Mouse (Mus musculus): ENCODE data around the gene Prr36. TPM values are rescaled to one million over a fixed set of nuclear protein-coding genes. Genes with fewer than 3 reads are reported as not detected.

The Prr36 gene
- polyA plus RNA-seq, 1 experiment from 2014 or later = 2.7 TPM

DNA sequence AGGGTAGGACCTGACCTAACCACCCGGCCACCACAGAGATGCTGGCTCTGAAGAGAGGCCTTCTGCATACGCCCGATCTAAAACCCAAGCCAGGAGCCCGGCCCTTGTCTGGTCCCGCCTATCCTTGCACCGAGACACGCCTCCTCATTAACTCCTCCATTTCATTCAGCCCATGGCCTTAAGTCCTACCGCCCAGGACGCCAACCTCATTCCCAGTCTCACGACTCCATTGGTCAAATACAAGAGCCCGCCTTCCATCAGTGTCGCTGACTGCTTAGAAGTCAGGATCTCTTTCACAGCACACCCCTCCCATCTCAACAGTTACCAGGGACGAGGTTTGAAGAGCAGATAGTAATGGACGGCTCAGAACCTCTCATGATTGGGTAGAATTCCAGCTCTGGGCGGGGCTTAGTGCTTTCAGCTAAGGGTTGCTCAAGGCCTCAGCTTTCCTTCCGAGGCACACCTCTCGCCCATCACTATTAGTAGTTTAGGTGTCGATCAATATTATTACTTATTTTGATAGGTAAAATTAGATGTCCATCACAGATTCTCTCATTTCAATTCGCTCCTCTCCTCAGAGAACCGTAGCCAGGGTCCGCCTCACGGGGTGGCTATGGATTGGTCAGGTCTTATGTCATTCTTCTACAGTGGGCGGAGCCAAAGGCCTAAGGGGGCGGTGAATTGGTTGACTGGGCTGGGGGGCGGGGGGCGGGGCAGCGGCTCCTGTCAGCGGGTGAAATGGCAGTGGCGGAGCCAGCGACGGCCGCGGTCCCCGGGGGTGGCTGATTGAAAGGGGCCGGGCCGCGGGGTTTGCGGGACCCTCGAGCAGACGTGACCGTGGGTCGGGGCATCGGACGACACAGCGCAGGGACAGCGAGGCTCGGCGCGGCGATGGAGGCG lies 51.2 kb downstream of the Prr36 start, which contains the start of gene Evi5l:
Gene Evi5l, plus strand, starts transcription at position 716 of the 900 bp plus-strand sequence.
- no peaks in the 10 kb centered on the region for H3K9me3 ChIP-seq (replicated peaks; ENCODE audit: control insufficient read depth, low read length)
- H3K27me3 ChIP-seq (ENCODE audit: control insufficient read depth, insufficient read depth, low read length) = no peaks in the 10 kb centered on the region
- peak within 1 kb of the TSS; percentile 93 for H3K4me3 ChIP-seq (replicated peaks; ENCODE audit: low read length)
- peaks cover 6% of the 10 kb centered on the region for H3K4me1 ChIP-seq (ENCODE audit: control insufficient read depth, insufficient read depth, low read length)
- no peak within 1 kb of the TSS for H3K27ac ChIP-seq (ENCODE audit: low read length)
- H3K36me3 ChIP-seq (ENCODE audit: control insufficient read depth, insufficient read depth, low read length) = no peaks in the 10 kb centered on the region
- peak; percentile 99 for ATAC-seq (ENCODE audit: insufficient read depth, low FRiP score)
- H3K4me2 ChIP-seq (ENCODE audit: low read depth, low read length) = peak within 1 kb of the TSS; percentile 81
- WGBS = under 1% methylated on average over 50 of the region's 51 CpGs
- peak within 1 kb of the TSS; percentile 80 for H3K9ac ChIP-seq (ENCODE audit: low read length)

- Histone ChIP-seq H3K27ac (ENCODE audit: low read length) (no peak overlapping the region), H3K4me3 (replicated peaks; ENCODE audit: low read length) (peak overlapping the region; percentile 93), H3K9me3 (replicated peaks; ENCODE audit: control insufficient read depth, low read length) (no peaks in the 10 kb centered on the region), H3K4me2 (ENCODE audit: low read depth, low read length) (peak overlapping the region; percentile 56), H3K4me1 (ENCODE audit: control insufficient read depth, insufficient read depth, low read length) (peaks cover 6% of the 10 kb centered on the region), H3K36me3 (ENCODE audit: control insufficient read depth, insufficient read depth, low read length) (no peaks in the 10 kb centered on the region), H3K9ac (ENCODE audit: low read length) (peak overlapping the region; percentile 41), H3K27me3 (ENCODE audit: control insufficient read depth, insufficient read depth, low read length) (no peaks in the 10 kb centered on the region)
- WGBS = 6% methylated on average over 13 of the region's 13 CpGs
- ATAC-seq (ENCODE audit: insufficient read depth, low FRiP score) = no peak
Observed at GRCm38 (mm10) chr8:4165176-4165851, 51.9 kb downstream of the Prr36 start.

DNA sequence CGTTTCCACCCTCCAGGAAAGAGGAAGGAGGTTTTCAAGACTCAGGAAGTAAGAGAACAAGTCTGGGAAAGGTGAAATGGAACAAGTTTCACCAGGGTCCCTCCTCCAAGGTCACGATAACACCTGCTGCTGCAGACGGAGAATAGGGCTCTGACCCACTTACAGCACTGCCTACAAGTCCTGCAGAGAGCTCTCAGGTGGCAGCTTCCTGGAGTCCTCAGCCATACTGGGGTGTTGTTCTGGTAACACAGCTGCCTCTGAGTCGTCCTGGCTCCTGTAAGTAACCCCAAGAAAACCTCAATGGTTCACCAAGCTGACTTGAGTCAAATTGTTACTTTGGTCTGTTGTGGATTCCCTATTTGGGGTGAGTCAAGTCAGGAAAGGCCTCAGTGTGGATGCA lies 54.5 kb downstream of the Prr36 start:
- H3K4me1 ChIP-seq (ENCODE audit: control insufficient read depth, insufficient read depth, low read length) = peaks cover 6% of the 10 kb centered on the region
- H3K36me3 ChIP-seq (ENCODE audit: control insufficient read depth, insufficient read depth, low read length) = no peaks in the 10 kb centered on the region
- H3K9ac ChIP-seq (ENCODE audit: low read length) = no peak overlapping the region
- H3K4me3 ChIP-seq (replicated peaks; ENCODE audit: low read length) = no peak overlapping the region
- no peaks in the 10 kb centered on the region for H3K27me3 ChIP-seq (ENCODE audit: control insufficient read depth, insufficient read depth, low read length)
- WGBS = 56% methylated on average over 4 of the region's 4 CpGs
- no peak overlapping the region for H3K4me2 ChIP-seq (ENCODE audit: low read depth, low read length)
- H3K9me3 ChIP-seq (replicated peaks; ENCODE audit: control insufficient read depth, low read length) = no peaks in the 10 kb centered on the region
- no peak overlapping the region for H3K27ac ChIP-seq (ENCODE audit: low read length)
- ATAC-seq (ENCODE audit: insufficient read depth, low FRiP score) = no peak

Other genes with a start within 250 kb of the Prr36 start
- gene Cd209f, start 111.6 kb downstream of the Prr36 start, polyA plus RNA-seq (2015; fragmentation: Nextera tagmentation; extraction: Ambion mirVana) = 0.12 and 0.26 TPM in 2 replicates
- not detected in 2 replicates for gene Cd209g, start 83.4 kb downstream of the Prr36 start, polyA plus RNA-seq (2015; fragmentation: Nextera tagmentation; extraction: Ambion mirVana)
- 18.9 and 22.2 TPM in 2 replicates for gene Evi5l, start 50.9 kb downstream of the Prr36 start, polyA plus RNA-seq (2015; fragmentation: Nextera tagmentation; extraction: Ambion mirVana)
- gene Lrrc8e, start 9.4 kb upstream of the Prr36 start, polyA plus RNA-seq (2015; fragmentation: Nextera tagmentation; extraction: Ambion mirVana) = 6.1 and 9.2 TPM in 2 replicates
- gene Map2k7, start 21.3 kb upstream of the Prr36 start, polyA plus RNA-seq (2015; fragmentation: Nextera tagmentation; extraction: Ambion mirVana) = 19.8 and 23.8 TPM in 2 replicates
- 0.79 TPM in 2 replicates for gene Gm49320, start 21.4 kb upstream of the Prr36 start, polyA plus RNA-seq (2015; fragmentation: Nextera tagmentation; extraction: Ambion mirVana)
- gene Tgfbr3l, start 30.8 kb upstream of the Prr36 start, polyA plus RNA-seq (2015; fragmentation: Nextera tagmentation; extraction: Ambion mirVana) = 3.0 and 4.9 TPM in 2 replicates
- 41.6 and 41.8 TPM in 2 replicates for gene Snapc2, start 35.6 kb upstream of the Prr36 start, polyA plus RNA-seq (2015; fragmentation: Nextera tagmentation; extraction: Ambion mirVana)
- gene Ctxn1, start 41.8 kb upstream of the Prr36 start, polyA plus RNA-seq (2015; fragmentation: Nextera tagmentation; extraction: Ambion mirVana) = 65.9 and 67.9 TPM in 2 replicates
- 64.9 and 67.2 TPM in 2 replicates for gene Timm44, start 58.5 kb upstream of the Prr36 start, polyA plus RNA-seq (2015; fragmentation: Nextera tagmentation; extraction: Ambion mirVana)
- gene Ccl25, start 107.8 kb upstream of the Prr36 start, polyA plus RNA-seq (2015; fragmentation: Nextera tagmentation; extraction: Ambion mirVana) = 21.5 and 27.1 TPM in 2 replicates
- 160 and 166 TPM in 2 replicates for gene Elavl1, start 108.0 kb upstream of the Prr36 start, polyA plus RNA-seq (2015; fragmentation: Nextera tagmentation; extraction: Ambion mirVana)

Measured in stomach, embryonic 16.5 days (tissue).